Mouse (Mus musculus): ENCODE measurements at regions not wholly inside any gene's neighbourhood (a gene's known extent, or its start where the extent isn't known, plus 50 kb on each side); places are given as distances from the start of the nearest gene placed in this dataset.

- WGBS: 61% methylated on average over 8 of the region's 8 CpGs
Measured at GRCm38 (mm10) chr11:113091901-113092568, 310.0 kb downstream of the Sox9 start.

GRCm38 (mm10) chr11:113093895-113094445 lies 311.9 kb downstream of the Sox9 start:
- H3K9me3 ChIP-seq: no peaks in the 10 kb centered on the region
- no peak for ATAC-seq (replicated peaks)
- H3K4me3 ChIP-seq: no peak overlapping the region
- H3K27ac ChIP-seq: no peak overlapping the region
- WGBS: 96% methylated on average over 13 of the region's 13 CpGs
- no peaks in the 10 kb centered on the region for H3K36me3 ChIP-seq (replicated peaks)
- no peaks in the 10 kb centered on the region for H3K4me1 ChIP-seq
- H3K9ac ChIP-seq: no peak overlapping the region
- H3K4me2 ChIP-seq: no peak overlapping the region
- H3K27me3 ChIP-seq (replicated peaks): no peaks in the 10 kb centered on the region

More at GRCm38 (mm10) chr11:113091901-113092568, 310.0 kb downstream of the Sox9 start:
- H3K4me1 ChIP-seq: peaks cover 4% of the 10 kb centered on the region
- H3K27me3 ChIP-seq (replicated peaks): no peaks in the 10 kb centered on the region
- no peaks in the 10 kb centered on the region for H3K9me3 ChIP-seq
- no peak overlapping the region for H3K4me2 ChIP-seq
- no peak overlapping the region for H3K4me3 ChIP-seq
- no peak for ATAC-seq (replicated peaks)
- H3K36me3 ChIP-seq (replicated peaks): no peaks in the 10 kb centered on the region
- H3K9ac ChIP-seq: no peak overlapping the region
- no peak overlapping the region for H3K27ac ChIP-seq

GRCm38 (mm10) chr11:113095625-113096024 lies 313.6 kb downstream of the Sox9 start:
- WGBS: 72% methylated on average over 8 of the region's 8 CpGs
- H3K27ac ChIP-seq: no peak overlapping the region

GRCm38 (mm10) chr11:113096209-113096608 lies 314.2 kb downstream of the Sox9 start:
- H3K27me3 ChIP-seq (replicated peaks): no peaks in the 10 kb centered on the region
- no peaks in the 10 kb centered on the region for H3K9me3 ChIP-seq
- peaks cover 3% of the 10 kb centered on the region; the same call in 1 of the 2 replicates for H3K4me1 ChIP-seq
- no peak for ATAC-seq (replicated peaks)
- no peak overlapping the region for H3K4me2 ChIP-seq
- H3K4me3 ChIP-seq: no peak overlapping the region
- H3K9ac ChIP-seq: no peak overlapping the region
- H3K36me3 ChIP-seq (replicated peaks): no peaks in the 10 kb centered on the region
- H3K27ac ChIP-seq: no peak overlapping the region
- WGBS: 65% methylated on average over 8 of the region's 8 CpGs

More at GRCm38 (mm10) chr11:113095625-113096024, 313.6 kb downstream of the Sox9 start:
- Histone ChIP-seq H3K4me3 (no peak overlapping the region), H3K36me3 (replicated peaks) (no peaks in the 10 kb centered on the region), H3K4me1 (no peaks in the 10 kb centered on the region), H3K4me2 (no peak overlapping the region), H3K9me3 (no peaks in the 10 kb centered on the region), H3K9ac (no peak overlapping the region), H3K27me3 (replicated peaks) (no peaks in the 10 kb centered on the region)
- no peak for ATAC-seq (replicated peaks)

- Histone ChIP-seq H3K36me3 (replicated peaks) (no peaks in the 10 kb centered on the region), H3K9ac (no peak overlapping the region), H3K9me3 (no peaks in the 10 kb centered on the region), H3K27ac (no peak overlapping the region), H3K4me2 (no peak overlapping the region), H3K4me1 (peaks cover 8% of the 10 kb centered on the region; the same call in 1 of the 2 replicates), H3K4me3 (no peak overlapping the region), H3K27me3 (replicated peaks) (no peaks in the 10 kb centered on the region)
- no peak for ATAC-seq (replicated peaks)
- 91% methylated on average over 2 of the region's 2 CpGs for WGBS
Measured at GRCm38 (mm10) chr11:113098360-113098759, 316.3 kb downstream of the Sox9 start.

- no peak overlapping the region for H3K27ac ChIP-seq
Measured at GRCm38 (mm10) chr11:113100800-113101199, 318.8 kb downstream of the Sox9 start.

GRCm38 (mm10) chr11:113101534-113101933 lies 319.5 kb downstream of the Sox9 start:
- Histone ChIP-seq H3K4me2 (no peak overlapping the region; the same call in 1 of the 2 replicates), H3K27ac (no peak overlapping the region), H3K27me3 (replicated peaks) (no peaks in the 10 kb centered on the region), H3K4me3 (no peak overlapping the region), H3K4me1 (peaks cover 10% of the 10 kb centered on the region; the same call in 1 of the 2 replicates), H3K36me3 (replicated peaks) (no peaks in the 10 kb centered on the region), H3K9ac (no peak overlapping the region), H3K9me3 (no peaks in the 10 kb centered on the region)
- ATAC-seq (replicated peaks): no peak
- 44% methylated on average over 11 of the region's 11 CpGs for WGBS

More at GRCm38 (mm10) chr11:113100800-113101199, 318.8 kb downstream of the Sox9 start:
- H3K27me3 ChIP-seq (replicated peaks): no peaks in the 10 kb centered on the region
- H3K4me2 ChIP-seq: no peak overlapping the region
- ATAC-seq (replicated peaks): no peak
- no peak overlapping the region for H3K9ac ChIP-seq
- peaks cover 10% of the 10 kb centered on the region; the same call in 1 of the 2 replicates for H3K4me1 ChIP-seq
- 22% methylated on average over 9 of the region's 9 CpGs for WGBS
- H3K36me3 ChIP-seq (replicated peaks): no peaks in the 10 kb centered on the region
- H3K4me3 ChIP-seq: no peak overlapping the region
- no peaks in the 10 kb centered on the region for H3K9me3 ChIP-seq

- Histone ChIP-seq H3K27me3 (replicated peaks) (no peaks in the 10 kb centered on the region), H3K9me3 (no peaks in the 10 kb centered on the region), H3K4me2 (no peak overlapping the region), H3K4me1 (peaks cover 24% of the 10 kb centered on the region), H3K9ac (no peak overlapping the region), H3K36me3 (replicated peaks) (no peaks in the 10 kb centered on the region), H3K4me3 (no peak overlapping the region), H3K27ac (no peak overlapping the region)
- ATAC-seq (replicated peaks): no peak
- WGBS: 90% methylated on average over 12 of the region's 12 CpGs
Measured at GRCm38 (mm10) chr11:113103161-113103845, 321.3 kb downstream of the Sox9 start.

- 72% methylated on average over 11 of the region's 11 CpGs for WGBS
- Histone ChIP-seq H3K36me3 (replicated peaks) (no peaks in the 10 kb centered on the region), H3K27ac (no peak overlapping the region), H3K4me1 (peaks cover 24% of the 10 kb centered on the region), H3K9me3 (no peaks in the 10 kb centered on the region), H3K27me3 (replicated peaks) (no peaks in the 10 kb centered on the region), H3K9ac (no peak overlapping the region), H3K4me2 (no peak overlapping the region), H3K4me3 (no peak overlapping the region)
- ATAC-seq (replicated peaks): no peak
Measured at GRCm38 (mm10) chr11:113105371-113105770, 323.3 kb downstream of the Sox9 start.

GRCm38 (mm10) chr11:113107205-113107844 lies 325.3 kb downstream of the Sox9 start:
- no peaks in the 10 kb centered on the region for H3K36me3 ChIP-seq (replicated peaks)
- no peak for ATAC-seq (replicated peaks)
- H3K4me1 ChIP-seq: peaks cover 16% of the 10 kb centered on the region
- WGBS: 53% methylated on average over 16 of the region's 16 CpGs
- H3K9ac ChIP-seq: no peak overlapping the region
- H3K27me3 ChIP-seq (replicated peaks): no peaks in the 10 kb centered on the region
- H3K9me3 ChIP-seq: no peaks in the 10 kb centered on the region
- no peak overlapping the region for H3K4me3 ChIP-seq
- H3K27ac ChIP-seq: no peak overlapping the region
- H3K4me2 ChIP-seq: no peak overlapping the region

- peaks cover 16% of the 10 kb centered on the region for H3K4me1 ChIP-seq
- no peaks in the 10 kb centered on the region for H3K27me3 ChIP-seq (replicated peaks)
- 70% methylated on average over 10 of the region's 10 CpGs for WGBS
- no peak overlapping the region for H3K4me2 ChIP-seq
- H3K27ac ChIP-seq: no peak overlapping the region
- ATAC-seq (replicated peaks): no peak
- H3K36me3 ChIP-seq (replicated peaks): no peaks in the 10 kb centered on the region
- no peaks in the 10 kb centered on the region for H3K9me3 ChIP-seq
- H3K9ac ChIP-seq: no peak overlapping the region
- no peak overlapping the region for H3K4me3 ChIP-seq
Measured at GRCm38 (mm10) chr11:113107966-113108699, 326.1 kb downstream of the Sox9 start.

GRCm38 (mm10) chr11:113109096-113109495 lies 327.1 kb downstream of the Sox9 start:
- Histone ChIP-seq H3K4me3 (no peak overlapping the region), H3K9ac (no peak overlapping the region), H3K36me3 (replicated peaks) (no peaks in the 10 kb centered on the region), H3K9me3 (no peaks in the 10 kb centered on the region), H3K4me1 (peaks cover 16% of the 10 kb centered on the region), H3K27ac (no peak overlapping the region), H3K4me2 (no peak overlapping the region), H3K27me3 (replicated peaks) (no peaks in the 10 kb centered on the region)
- ATAC-seq (replicated peaks): no peak
- 92% methylated on average over 4 of the region's 4 CpGs for WGBS
